Mouse (Mus musculus) CH12.LX (cell line): ENCODE data around the gene Fads2. TPM values are rescaled to one million over a fixed set of nuclear protein-coding genes. Genes with fewer than 3 reads are reported as not detected.

ENCODE experiments used
- DNase-seq: peaks from one replicate; pipeline ENCODE4 v3.0.0-alpha.2; 2013; ENCODE audit errors: extremely low read depth
- H3K27ac ChIP-seq: 2 replicates; pipeline ENCODE4 v1.5.1; 2012; ENCODE audit warnings: low read depth, mild to moderate bottlenecking, control low read depth, moderate library complexity; ENCODE audit not compliant: insufficient read depth
- H3K27me3 ChIP-seq: replicated peaks from 2 replicates; pipeline ENCODE3; 2012; ENCODE audit warnings: inconsistent platforms
- H3K36me3 ChIP-seq, 2 experiments: replicated peaks in 1 of 2; 2 replicates each; pipeline versions ENCODE3 to v1.6.1; 2012; ENCODE audit warnings: inconsistent platforms in 1 of 2, low read length in 1 of 2, mild to moderate bottlenecking in 1 of 2, mixed read lengths in 1 of 2, moderate library complexity in 1 of 2; ENCODE audit not compliant: control insufficient read depth in 1 of 2, insufficient read depth in 1 of 2
- H3K4me1 ChIP-seq, 2 experiments: 2 replicates each; pipeline ENCODE4 v1.6.1; 2012; ENCODE audit warnings: inconsistent platforms in 1 of 2, moderate library complexity in 1 of 2; ENCODE audit not compliant: insufficient read depth in 2 of 2, control insufficient read depth in 1 of 2
- H3K4me2 ChIP-seq: 2 replicates; pipeline ENCODE4 v1.6.1; 2012; ENCODE audit warnings: low read depth, mild to moderate bottlenecking, control low read depth; ENCODE audit not compliant: poor library complexity, insufficient read depth, severe bottlenecking
- H3K4me3 ChIP-seq, 3 experiments: fragments of 150-350 bp in 1 of 3; sonication (generic) in 1 of 3; replicated peaks in 1 of 3; 2 replicates each; pipeline versions ENCODE3 to v1.5.1; 2011 to 2012; ENCODE audit warnings: low read depth in 2 of 3, low read length in 2 of 3, mild to moderate bottlenecking in 2 of 3, moderate library complexity in 2 of 3, control low read depth in 1 of 3, improper control_type of control experiment in 1 of 3, inconsistent platforms in 1 of 3, mixed read lengths in 1 of 3; ENCODE audit not compliant: poor library complexity in 1 of 3
- H3K79me2 ChIP-seq: replicated peaks from 2 replicates; pipeline ENCODE4 v1.6.1; 2012; ENCODE audit warnings: mild to moderate bottlenecking, moderate library complexity; ENCODE audit not compliant: control insufficient read depth, poor library complexity, insufficient read depth, severe bottlenecking; ENCODE audit errors: extremely low read depth
- H3K9ac ChIP-seq: 2 replicates; pipeline ENCODE4 v1.6.1; 2012; ENCODE audit warnings: low read depth, mild to moderate bottlenecking, control low read depth, moderate library complexity; ENCODE audit not compliant: insufficient read depth
- H3K9me3 ChIP-seq: replicated peaks from 2 replicates; pipeline ENCODE3; 2012; ENCODE audit warnings: low read length, inconsistent platforms, mixed read lengths
- CHD1 ChIP-seq: IDR thresholded peaks from 2 replicates; pipeline ENCODE4 v1.6.1; 2012; ENCODE audit warnings: low read depth, low read length, improper control_type of control experiment, inconsistent platforms
- CHD2 ChIP-seq: IDR thresholded peaks from 2 replicates; pipeline ENCODE4 v1.6.1; 2011; ENCODE audit warnings: low read length, improper control_type of control experiment
- EP300 ChIP-seq: IDR thresholded peaks from 2 replicates; pipeline ENCODE4 v1.6.1; 2011; ENCODE audit warnings: low read length, improper control_type of control experiment
- ETS1 ChIP-seq: conservative IDR thresholded peaks from 2 replicates; pipeline ENCODE4 v1.6.1; 2012; ENCODE audit warnings: low read depth, mild to moderate bottlenecking, inconsistent platforms, low read length, improper control_type of control experiment, moderate library complexity
- GABPA ChIP-seq: IDR thresholded peaks from 2 replicates; pipeline ENCODE4 v1.6.1; 2012; ENCODE audit warnings: low read depth, low read length, improper control_type of control experiment, inconsistent platforms; ENCODE audit not compliant: insufficient replicate concordance
- HCFC1 ChIP-seq: IDR thresholded peaks from 2 replicates; pipeline ENCODE4 v1.6.1; 2012; ENCODE audit warnings: low read depth, mild to moderate bottlenecking, inconsistent platforms, low read length, improper control_type of control experiment
- IRF4 ChIP-seq: IDR thresholded peaks from 2 replicates; pipeline ENCODE4 v1.6.1; 2014; ENCODE audit warnings: low read depth, mild to moderate bottlenecking, inconsistent platforms, low read length, improper control_type of control experiment
- KAT2A ChIP-seq: IDR thresholded peaks from 2 replicates; pipeline ENCODE4 v1.6.1; 2012; ENCODE audit warnings: low read length, improper control_type of control experiment, inconsistent platforms; ENCODE audit not compliant: insufficient replicate concordance
- MAX ChIP-seq: IDR thresholded peaks from 2 replicates; pipeline ENCODE4 v1.6.1; 2011; ENCODE audit warnings: low read length, improper control_type of control experiment
- MAZ ChIP-seq: IDR thresholded peaks from 2 replicates; pipeline ENCODE4 v1.6.1; 2012; ENCODE audit warnings: low read depth, mild to moderate bottlenecking, inconsistent platforms, low read length, improper control_type of control experiment, moderate library complexity
- MYC ChIP-seq: IDR thresholded peaks from 2 replicates; pipeline ENCODE4 v1.6.1; 2011; ENCODE audit warnings: low read depth, mild to moderate bottlenecking, improper control_type of control experiment, low read length
- POLR2A ChIP-seq: IDR thresholded peaks from 2 replicates; pipeline ENCODE4 v1.6.1; 2011; ENCODE audit warnings: low read depth, mild to moderate bottlenecking, improper control_type of control experiment, low read length
- RAD21 ChIP-seq: IDR thresholded peaks from 2 replicates; pipeline ENCODE4 v1.6.1; 2011; ENCODE audit warnings: low read depth, mild to moderate bottlenecking, low read length, improper control_type of control experiment, moderate library complexity
- SMC3 ChIP-seq: IDR thresholded peaks from 2 replicates; pipeline ENCODE4 v1.6.1; 2011; ENCODE audit warnings: low read depth, low read length, improper control_type of control experiment
- TBP ChIP-seq: conservative IDR thresholded peaks from 2 replicates; pipeline ENCODE4 v1.6.1; 2011; ENCODE audit warnings: low read depth, low read length, improper control_type of control experiment
- TCF12 ChIP-seq: IDR thresholded peaks from 2 replicates; pipeline ENCODE4 v1.6.1; 2014; ENCODE audit warnings: low read depth, mild to moderate bottlenecking, inconsistent platforms, low read length, improper control_type of control experiment
- USF2 ChIP-seq: conservative IDR thresholded peaks from 2 replicates; pipeline ENCODE4 v1.6.1; 2011; ENCODE audit warnings: low read depth, low read length, improper control_type of control experiment
- ZC3H11A ChIP-seq: IDR thresholded peaks from 2 replicates; pipeline ENCODE4 v1.6.1; 2012; ENCODE audit warnings: low read depth, mild to moderate bottlenecking, inconsistent platforms, low read length, improper control_type of control experiment
- ZNF384 ChIP-seq: IDR thresholded peaks from 2 replicates; pipeline ENCODE4 v1.6.1; 2012; ENCODE audit warnings: low read depth, low read length, improper control_type of control experiment, inconsistent platforms
- dilution Hi-C: fragments of 300-500 bp; cut with MboI; formaldehyde crosslinking; loops from 2 replicates; pipeline ENCODE4 v1.14.3; 2020; ENCODE audit warnings: low sequenced_read_pairs; ENCODE audit not compliant: extremely low pct_unique_long_range_greater_than_20kb, extremely low pct_ligation_motif_present
- in situ Hi-C: fragments of 300-500 bp; cut with MboI; formaldehyde crosslinking; loops from 3 replicates; pipeline ENCODE4 v1.14.3; 2019; ENCODE audit warnings: low sequenced_read_pairs, low pct_ligation_motif_present, low pct_unique_long_range_greater_than_20kb, mixed read lengths
- polyA plus RNA-seq: library from polyadenylated mRNA; unstranded; fragments of >175 nt; gene quantifications from 2 replicates; pipeline ENCODE4 v1.2.1, GENCODE M21; 2012; ENCODE audit warnings: low read depth; ENCODE audit not compliant: insufficient read length
- total RNA-seq, 2 experiments: library from RNA; depleted of rRNA; stranded (reverse); fragments of 300-350 nt in 1 of 2; fragments of >200 nt in 1 of 2; gene quantifications; 2 replicates each; pipeline ENCODE4 v1.2.3; 2012 to 2014

Fads2 gene
- total and polyA plus RNA-seq, 3 experiments = 1.7 to 8.1 (median 1.8) TPM

DNA sequence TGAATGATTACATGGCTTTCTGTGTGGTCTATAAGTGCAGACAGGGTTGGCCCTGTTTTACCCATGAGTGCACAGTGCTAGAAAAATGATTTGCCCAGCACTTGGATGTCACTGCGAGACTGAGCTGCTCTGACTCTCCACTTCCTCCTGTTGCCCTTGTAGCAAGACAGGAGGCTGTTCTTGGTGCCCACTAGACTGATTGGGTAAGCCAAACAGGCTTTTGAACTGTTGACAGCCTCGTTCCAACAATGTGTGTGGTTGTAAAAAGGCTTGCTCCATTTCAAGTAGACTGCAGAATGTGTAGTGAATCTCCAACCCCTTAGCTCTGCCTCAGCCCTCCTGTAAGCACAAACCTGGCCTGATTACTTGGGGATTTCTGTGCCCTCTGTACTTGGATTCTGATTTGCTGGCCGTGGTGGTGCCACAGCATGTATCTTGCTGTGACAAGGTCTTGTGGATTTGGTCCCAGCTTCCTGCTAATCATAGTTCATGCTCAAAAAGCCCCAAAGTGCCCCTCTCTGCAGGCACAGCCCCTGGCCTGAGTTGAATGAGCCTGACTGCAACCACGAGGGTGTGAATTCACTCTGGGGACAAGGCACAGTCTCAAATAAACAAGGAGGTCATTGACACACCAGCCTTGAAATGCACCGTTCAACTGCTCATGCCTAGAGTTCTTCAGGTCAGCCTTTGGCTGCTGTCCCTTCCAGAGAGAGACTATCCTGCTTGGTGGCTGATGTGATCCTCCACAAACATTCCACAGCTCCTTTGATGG is 25.1 kb upstream of the Fads2 start:
- no peaks in the 10 kb centered on the region for H3K79me2 ChIP-seq
- no peak overlapping the region for H3K9ac ChIP-seq
- no peaks in the 10 kb centered on the region for H3K36me3 ChIP-seq
- no peak for TF ChIP-seq MYC
- TF ChIP-seq SMC3 = no peak
- no peak for TF ChIP-seq ZNF384
- no peak for TF ChIP-seq POLR2A
- TF ChIP-seq MAX = no peak
- TF ChIP-seq TBP = no peak
- TF ChIP-seq MAZ = no peak
- TF ChIP-seq EP300 = no peak
- TF ChIP-seq USF2 = no peak
- TF ChIP-seq CHD1 = no peak
- no peak for TF ChIP-seq HCFC1
- TF ChIP-seq ZC3H11A = no peak
- no peak for TF ChIP-seq ETS1
- no peak for TF ChIP-seq TCF12
- no peak for TF ChIP-seq KAT2A
- no peak for TF ChIP-seq GABPA
- TF ChIP-seq CHD2 = no peak
- TF ChIP-seq IRF4 = no peak
- TF ChIP-seq RAD21 = no peak
- no peak overlapping the region for H3K4me3 ChIP-seq
- no peaks in the 10 kb centered on the region for H3K27me3 ChIP-seq
- dilution Hi-C loops (no loop called here), in situ Hi-C loops (no loop called here)
- H3K27ac ChIP-seq = no peak overlapping the region
- H3K4me2 ChIP-seq = no peak overlapping the region
- peak; percentile 12 for DNase-seq
- H3K4me1 ChIP-seq = peaks cover 0 to 11% of the 10 kb centered on the region in 2 experiments; a peak in 2 of 4 replicates
- H3K9me3 ChIP-seq = no peaks in the 10 kb centered on the region

GRCm38 (mm10) chr19:10123892-10124634 is 22.5 kb upstream of the Fads2 start:
- DNase-seq = no peak
- H3K4me2 ChIP-seq = no peak overlapping the region
- dilution Hi-C loops = no loop called here
- in situ Hi-C loops = no loop called here
- H3K9ac ChIP-seq = no peak overlapping the region
- H3K27me3 ChIP-seq = no peaks in the 10 kb centered on the region
- no peak for TF ChIP-seq EP300
- TF ChIP-seq, all 38 proteins: peak for 0
- Histone ChIP-seq H3K36me3 (no peaks in the 10 kb centered on the region), H3K9me3 (no peaks in the 10 kb centered on the region), H3K79me2 (no peaks in the 10 kb centered on the region), H3K4me1 (peaks cover 0 to 11% of the 10 kb centered on the region in 2 experiments; a peak in 2 of 4 replicates), H3K4me3 (no peak overlapping the region), H3K27ac (no peak overlapping the region)
